Mouse (Mus musculus) embryonic facial prominence, embryonic 12.5 days (tissue): ENCODE results near the gene Slc17a5. TPM values are rescaled to one million over a fixed set of nuclear protein-coding genes. Genes with fewer than 3 reads are reported as not detected.
A peak's percentile ranks its signal among the peaks of the same experiment; 100 is the strongest.

Experiments
- ATAC-seq: fragments of 200-750 bp; cut with Nextera tagmentation; 2 replicates; pipeline ENCODE4 v1.8.0; 2017; ENCODE audit not compliant: insufficient number of reproducible peaks, insufficient read depth, low FRiP score, low TSS enrichment
- H3K27ac ChIP-seq: fragments of 300-500 bp; sonication (generic); 2 replicates; pipeline ENCODE4 v1.5.1; 2016; ENCODE audit warnings: mild to moderate bottlenecking
- H3K27me3 ChIP-seq: fragments of 300-500 bp; sonication (generic); 2 replicates; pipeline ENCODE4 v1.6.1; 2016; ENCODE audit warnings: mild to moderate bottlenecking, moderate library complexity
- H3K36me3 ChIP-seq: fragments of 300-500 bp; sonication (generic); 2 replicates; pipeline ENCODE4 v1.6.1; 2016; ENCODE audit warnings: mild to moderate bottlenecking
- H3K4me1 ChIP-seq: fragments of 300-500 bp; sonication (generic); 2 replicates; pipeline ENCODE4 v1.6.1; 2016
- H3K4me2 ChIP-seq: fragments of 300-500 bp; sonication (generic); replicated peaks from 2 replicates; pipeline ENCODE4 v1.6.1; 2016; ENCODE audit warnings: mild to moderate bottlenecking, moderate library complexity
- H3K4me3 ChIP-seq: fragments of 300-500 bp; sonication (generic); 2 replicates; pipeline ENCODE4 v1.5.1; 2016; ENCODE audit warnings: mild to moderate bottlenecking
- H3K9ac ChIP-seq: fragments of 300-500 bp; sonication (generic); 2 replicates; pipeline ENCODE4 v1.6.1; 2016; ENCODE audit warnings: mild to moderate bottlenecking, moderate library complexity
- H3K9me3 ChIP-seq: fragments of 300-500 bp; sonication (generic); 2 replicates; pipeline ENCODE4 v1.6.1; 2016; ENCODE audit warnings: mild to moderate bottlenecking, moderate library complexity
- whole genome bisulfite sequencing: fragments of 180-500 bp; shearing (Covaris S2); methylation state at CpG from one replicate; pipeline ENCODE4 v1.1.7; 2016; 5-methylcytosine and 5-hydroxymethylcytosine counted together
- polyA plus RNA-seq: library from polyadenylated mRNA; unstranded; fragments of >200 nt; fragmentation: Nextera tagmentation; extraction: Ambion mirVana; gene quantifications from 2 replicates; pipeline ENCODE4 v1.2.1, GENCODE M21; 2016

The Slc17a5 gene
- polyA plus RNA-seq = 14.4 and 17.4 TPM in 2 replicates

DNA sequence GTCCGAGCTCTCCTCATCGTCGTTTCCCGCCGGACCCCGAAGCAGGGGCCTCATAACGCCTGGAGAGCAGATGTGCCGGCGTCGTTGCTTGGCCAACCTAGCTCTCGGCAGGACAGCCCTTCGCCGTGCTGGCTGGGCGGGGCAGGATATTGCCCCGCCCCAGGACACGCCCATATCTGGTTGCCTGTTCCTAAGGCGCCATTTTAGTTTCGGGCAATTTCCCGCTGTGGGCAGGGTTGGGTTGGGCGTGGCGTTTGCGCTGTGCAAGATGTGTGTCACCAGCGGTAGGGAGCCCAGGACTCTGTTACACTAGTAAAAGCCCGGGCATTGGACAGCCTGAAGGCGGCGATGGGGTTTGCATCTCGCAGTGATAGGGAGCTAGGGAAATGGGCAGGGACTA, at the start of gene Slc17a5:
Gene Slc17a5 (minus strand): TSS at position 128 of the 400 bp plus-strand sequence.
- H3K4me2 ChIP-seq = peak within 1 kb of the TSS; percentile 58
- 0 out of 2 replicates have a peak, but pooled peaks cover 6% of the 10 kb centered on the region for H3K36me3 ChIP-seq
- ATAC-seq = peak; percentile 98
- H3K4me3 ChIP-seq = peak within 1 kb of the TSS; percentile 70
- H3K4me1 ChIP-seq = no peaks in the 10 kb centered on the region
- peak within 1 kb of the TSS; percentile 73 for H3K9ac ChIP-seq
- WGBS = 0% methylated on average over 27 of the region's 27 CpGs
- H3K27me3 ChIP-seq = no peaks in the 10 kb centered on the region
- H3K27ac ChIP-seq = peak within 1 kb of the TSS; percentile 77
- H3K9me3 ChIP-seq = no peaks in the 10 kb centered on the region

DNA sequence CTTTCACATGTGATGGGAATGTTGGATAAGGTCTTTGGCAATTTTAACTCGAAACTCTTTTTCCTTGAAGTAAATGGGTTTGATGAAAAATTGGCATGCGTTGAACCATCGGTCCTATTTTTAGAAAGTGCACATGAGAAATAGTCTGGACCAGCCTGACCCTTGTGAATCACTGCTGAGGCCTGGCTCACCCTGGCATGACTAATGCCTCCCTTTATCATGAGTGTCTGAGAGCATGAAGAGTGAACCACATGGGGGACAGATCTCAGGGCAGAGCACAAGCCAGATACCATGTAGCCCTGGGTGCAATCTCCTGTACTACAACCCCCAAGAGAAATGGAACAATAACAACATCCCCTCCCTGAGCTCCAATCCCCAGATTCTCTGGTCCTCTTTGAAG, 46.1 kb upstream of the Slc17a5 start:
- WGBS = 95% methylated on average over 3 of the region's 3 CpGs

DNA sequence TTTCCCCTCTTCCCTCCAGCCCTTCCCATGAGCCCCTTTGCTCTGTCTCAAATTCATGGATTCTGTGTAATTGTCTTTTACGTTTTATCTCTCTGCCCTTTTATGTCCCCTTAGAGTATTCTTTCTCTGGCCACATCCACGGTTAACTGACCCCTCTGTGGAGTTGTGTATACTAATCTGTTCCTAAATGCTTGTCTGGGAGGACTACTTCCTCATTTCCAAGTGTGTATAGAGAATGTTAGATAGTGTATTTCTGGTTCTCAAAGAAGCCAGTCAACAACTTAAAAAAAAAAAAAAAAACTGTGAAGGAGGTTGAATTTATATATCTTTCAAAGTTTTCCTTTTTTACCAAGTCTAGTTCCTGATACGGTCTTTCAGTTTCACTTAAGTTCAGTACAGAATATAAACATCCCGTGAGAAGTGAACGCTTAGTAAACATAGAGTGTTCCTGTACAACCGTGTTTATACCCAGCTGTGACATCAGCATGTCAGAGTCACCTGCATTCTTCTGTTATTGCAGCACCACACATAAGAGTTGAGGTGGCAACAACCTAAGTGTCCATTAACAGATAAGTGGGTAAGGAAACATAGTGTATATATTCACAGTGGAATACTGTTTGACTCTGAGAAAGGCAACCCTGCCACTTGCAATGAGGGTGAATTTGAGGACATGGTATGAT, 44.1 kb upstream of the Slc17a5 start:
- H3K27ac ChIP-seq = no peak overlapping the region
- WGBS = 81% methylated on average over 6 of the region's 6 CpGs
- no peak overlapping the region for H3K4me3 ChIP-seq
- no peak overlapping the region for H3K4me2 ChIP-seq
- H3K36me3 ChIP-seq = no peaks in the 10 kb centered on the region
- no peaks in the 10 kb centered on the region for H3K27me3 ChIP-seq
- no peaks in the 10 kb centered on the region for H3K9me3 ChIP-seq
- H3K9ac ChIP-seq = no peak overlapping the region
- ATAC-seq = no peak
- H3K4me1 ChIP-seq = no peaks in the 10 kb centered on the region

More for the DNA sequence above, 46.1 kb upstream of the Slc17a5 start:
- H3K36me3 ChIP-seq = no peaks in the 10 kb centered on the region
- no peak overlapping the region for H3K4me3 ChIP-seq
- no peaks in the 10 kb centered on the region for H3K9me3 ChIP-seq
- no peaks in the 10 kb centered on the region for H3K27me3 ChIP-seq
- no peak for ATAC-seq
- no peak overlapping the region for H3K9ac ChIP-seq
- H3K4me2 ChIP-seq = no peak overlapping the region
- H3K4me1 ChIP-seq = no peaks in the 10 kb centered on the region
- H3K27ac ChIP-seq = no peak overlapping the region

DNA sequence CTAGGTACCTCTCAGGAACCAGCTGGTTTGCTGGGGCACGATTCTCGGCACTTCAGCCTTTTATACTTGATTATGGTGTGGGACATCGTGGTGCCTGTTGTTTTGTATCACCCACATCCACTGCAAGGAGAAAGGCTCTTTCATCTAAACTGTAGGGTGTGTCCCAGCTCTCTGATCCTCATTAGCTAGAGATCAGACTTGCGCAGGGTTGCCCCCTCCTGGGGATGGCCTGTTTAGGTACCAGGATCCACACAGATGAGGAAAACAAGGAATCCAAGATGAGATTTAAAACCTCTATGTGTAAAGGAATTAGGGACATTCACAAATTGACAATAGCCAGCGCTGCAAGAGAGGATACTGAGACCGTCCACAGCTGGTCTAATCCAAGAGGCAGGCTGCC, 42.1 kb upstream of the Slc17a5 start:
- WGBS = 51% methylated on average over 6 of the region's 6 CpGs
- no peak for ATAC-seq
- H3K9me3 ChIP-seq = no peaks in the 10 kb centered on the region
- no peaks in the 10 kb centered on the region for H3K36me3 ChIP-seq
- H3K27me3 ChIP-seq = no peaks in the 10 kb centered on the region
- H3K9ac ChIP-seq = no peak overlapping the region
- H3K4me1 ChIP-seq = no peaks in the 10 kb centered on the region
- H3K4me3 ChIP-seq = no peak overlapping the region
- no peak overlapping the region for H3K27ac ChIP-seq
- no peak overlapping the region for H3K4me2 ChIP-seq

DNA sequence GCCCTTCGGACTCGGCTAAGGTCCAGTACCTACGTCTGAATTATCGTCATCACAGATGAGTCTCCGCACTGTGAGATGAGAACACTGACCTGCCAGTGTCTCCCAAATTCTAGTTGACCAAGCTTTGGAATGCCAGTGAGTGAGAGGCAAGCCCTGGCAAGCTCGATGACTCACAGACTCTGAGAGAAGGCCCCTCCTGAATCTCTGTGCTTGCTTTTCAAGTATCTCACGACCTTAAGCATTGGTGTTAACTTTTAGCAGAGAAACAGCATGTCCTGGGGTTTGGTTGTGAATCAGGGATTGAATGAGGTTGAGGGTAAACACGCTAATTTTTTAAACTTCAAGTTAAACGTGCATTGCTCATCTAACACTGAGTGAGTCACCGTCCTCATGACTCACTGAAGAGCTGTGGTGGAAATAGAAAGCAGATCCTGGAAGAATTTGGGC, 35.5 kb upstream of the Slc17a5 start:
- Histone ChIP-seq H3K27ac (no peak overlapping the region), H3K4me3 (no peak overlapping the region)
- no peak for ATAC-seq

DNA sequence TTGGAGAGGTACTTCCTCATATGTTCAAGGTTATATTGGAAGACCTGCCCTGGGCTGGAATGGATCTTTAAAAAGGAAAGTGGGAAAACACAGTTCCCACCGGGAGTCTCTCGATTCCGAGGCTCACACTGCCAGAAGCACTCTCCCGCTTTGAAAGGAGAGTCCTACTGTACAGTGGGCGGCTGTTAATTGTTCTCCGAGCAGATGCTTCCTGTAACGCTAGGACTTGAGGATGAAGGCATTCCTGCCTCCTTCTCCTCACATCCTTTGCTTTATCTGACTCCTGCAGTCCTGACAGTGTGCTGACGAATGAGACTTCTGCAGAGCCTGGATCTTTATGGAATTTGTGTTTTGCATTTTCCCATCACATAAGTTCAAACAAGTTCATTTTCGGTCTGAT, 31.4 kb upstream of the Slc17a5 start:
- 75% methylated on average over 9 of the region's 9 CpGs for WGBS
- ATAC-seq = no peak
- Histone ChIP-seq H3K4me2 (no peak overlapping the region), H3K36me3 (no peaks in the 10 kb centered on the region), H3K4me3 (no peak overlapping the region), H3K27me3 (0 out of 2 replicates have a peak, but pooled peaks cover 3% of the 10 kb centered on the region), H3K4me1 (peaks cover 8% of the 10 kb centered on the region; the same call in 1 of the 2 replicates), H3K27ac (no peak overlapping the region), H3K9me3 (no peaks in the 10 kb centered on the region), H3K9ac (no peak overlapping the region)

More for the DNA sequence above, 35.5 kb upstream of the Slc17a5 start:
- 78% methylated on average over 10 of the region's 10 CpGs for WGBS
- Histone ChIP-seq H3K27me3 (no peaks in the 10 kb centered on the region), H3K4me2 (no peak overlapping the region), H3K9ac (no peak overlapping the region), H3K36me3 (no peaks in the 10 kb centered on the region), H3K4me1 (no peaks in the 10 kb centered on the region), H3K9me3 (no peaks in the 10 kb centered on the region)

DNA sequence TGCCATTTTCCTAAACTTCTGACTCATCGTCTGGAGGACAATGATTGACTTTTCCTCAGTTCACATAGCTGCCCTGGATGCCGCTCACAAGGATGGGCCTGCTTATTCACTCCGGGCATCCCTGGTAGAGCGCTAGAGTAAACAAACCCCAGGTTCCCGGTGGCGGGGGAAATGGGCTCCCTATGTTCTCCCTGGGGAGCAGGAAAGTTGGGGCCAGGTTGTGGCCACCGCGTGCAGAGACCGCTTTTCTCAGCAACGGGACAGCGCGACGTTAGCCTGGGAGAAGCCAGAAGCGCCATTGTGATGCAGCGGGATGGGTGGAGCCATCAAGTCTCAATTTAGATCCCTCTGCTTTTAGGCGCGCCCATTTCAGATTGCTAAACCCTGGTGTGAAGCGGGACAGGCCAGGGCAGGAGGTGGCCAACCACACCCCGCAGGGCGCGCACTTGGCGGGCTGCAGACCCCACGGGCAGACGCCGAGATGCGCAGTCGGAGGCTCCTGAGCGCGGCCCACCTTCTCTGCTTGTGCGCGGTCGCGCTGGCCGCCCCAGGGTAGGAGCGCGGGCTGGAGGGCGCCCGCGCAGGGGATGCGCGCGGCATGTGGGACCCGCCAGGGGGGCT, 27.7 kb upstream of the Slc17a5 start, which contains the start of gene Cd109:
Gene Cd109 (plus strand): TSS at position 146 of the 621 bp plus-strand sequence.
- under 1% methylated on average over 43 of the region's 43 CpGs for WGBS
- no peaks in the 10 kb centered on the region for H3K36me3 ChIP-seq
- peak within 1 kb of the TSS; percentile 73 for H3K9ac ChIP-seq
- no peak within 1 kb of the TSS for H3K27ac ChIP-seq
- H3K4me3 ChIP-seq = peak within 1 kb of the TSS; percentile 64
- H3K9me3 ChIP-seq = no peaks in the 10 kb centered on the region
- H3K27me3 ChIP-seq = 0 out of 2 replicates have a peak, but pooled peaks cover 3% of the 10 kb centered on the region
- peak within 1 kb of the TSS; percentile 93 for H3K4me2 ChIP-seq
- ATAC-seq = peak; percentile 81
- peaks cover 8% of the 10 kb centered on the region; the same call in 1 of the 2 replicates for H3K4me1 ChIP-seq

DNA sequence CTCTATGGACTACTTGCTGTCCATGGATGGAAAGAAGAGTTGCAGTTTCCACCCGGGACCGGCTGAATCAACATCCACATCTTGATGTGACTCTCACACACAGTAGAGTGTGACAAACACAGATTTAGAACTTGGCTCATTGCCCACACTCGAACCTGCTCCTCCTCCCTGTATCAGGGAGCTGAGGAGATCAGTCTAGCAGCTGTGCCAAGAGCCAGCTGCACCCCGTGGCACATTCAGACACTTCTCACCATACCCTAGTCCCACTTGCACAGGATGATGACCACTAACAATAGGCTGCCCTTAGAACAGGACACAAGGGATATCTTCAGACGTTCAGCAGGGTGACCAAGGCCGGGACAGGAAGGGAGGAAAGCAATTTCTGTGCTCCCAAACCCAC, 26.4 kb upstream of the Slc17a5 start:
- no peak overlapping the region for H3K27ac ChIP-seq
- H3K36me3 ChIP-seq = no peaks in the 10 kb centered on the region
- ATAC-seq = peak; percentile 65; the same call in 1 of the 2 replicates
- H3K4me3 ChIP-seq = no peak overlapping the region
- 60% methylated on average over 6 of the region's 6 CpGs for WGBS
- H3K4me1 ChIP-seq = peaks cover 8% of the 10 kb centered on the region; the same call in 1 of the 2 replicates
- no peaks in the 10 kb centered on the region for H3K9me3 ChIP-seq
- no peak overlapping the region for H3K4me2 ChIP-seq
- 0 out of 2 replicates have a peak, but pooled peaks cover 3% of the 10 kb centered on the region for H3K27me3 ChIP-seq
- H3K9ac ChIP-seq = no peak overlapping the region

DNA sequence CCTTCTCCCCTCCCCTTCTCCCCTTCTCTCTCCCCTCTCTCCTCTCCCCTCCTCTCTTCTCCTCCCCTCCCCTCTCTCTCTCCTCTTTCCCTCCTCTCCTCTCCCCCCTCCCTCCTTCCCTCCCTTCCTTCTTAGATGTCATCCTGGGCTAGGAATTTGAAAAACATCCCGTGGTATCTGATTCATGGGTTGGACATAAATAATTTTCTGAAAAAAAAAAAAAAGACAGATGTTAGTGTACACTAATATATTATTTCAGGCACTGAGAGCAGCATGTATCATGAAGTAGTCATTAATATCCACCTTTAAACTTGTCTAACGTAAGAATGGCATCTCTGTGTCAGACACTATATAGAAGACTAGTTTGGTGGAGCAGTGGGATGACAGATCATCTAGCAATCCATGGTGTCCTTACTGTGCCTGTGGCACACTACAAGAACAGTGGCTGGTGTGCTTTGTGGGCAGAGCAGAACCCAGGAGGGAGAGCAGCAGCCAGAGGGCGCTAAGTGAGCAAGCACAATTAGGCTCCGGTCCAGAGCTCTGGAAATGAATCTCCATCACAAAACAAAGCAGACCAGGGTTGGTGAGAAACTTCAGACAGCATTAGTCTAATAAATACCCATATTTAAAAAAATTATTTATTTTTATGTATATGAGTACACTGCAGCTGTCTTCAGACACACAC, 13.3 kb upstream of the Slc17a5 start:
- Histone ChIP-seq H3K4me1 (no peaks in the 10 kb centered on the region), H3K4me3 (no peak overlapping the region), H3K27me3 (no peaks in the 10 kb centered on the region), H3K9ac (no peak overlapping the region), H3K36me3 (no peaks in the 10 kb centered on the region), H3K9me3 (no peaks in the 10 kb centered on the region), H3K4me2 (no peak overlapping the region), H3K27ac (no peak overlapping the region)
- WGBS = 66% methylated on average over 4 of the region's 4 CpGs
- no peak for ATAC-seq

DNA sequence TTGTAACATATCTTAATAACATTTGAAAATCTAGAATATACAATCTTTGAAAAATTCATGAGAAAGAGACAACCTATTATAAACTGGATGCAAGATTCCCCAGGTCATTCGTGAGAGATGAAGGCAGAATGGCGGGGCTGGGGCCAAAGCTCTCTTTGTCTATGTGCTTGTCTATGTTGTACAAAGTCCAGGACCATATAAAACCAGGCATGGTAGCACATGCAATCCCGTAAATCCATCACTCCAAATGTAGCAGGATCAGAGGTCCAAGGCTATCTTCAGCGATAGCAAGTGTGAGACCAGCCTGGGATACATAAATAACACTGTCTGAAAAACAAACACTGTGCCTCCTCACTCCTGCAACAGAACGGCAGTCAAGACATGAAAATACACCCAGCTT, 12.1 kb upstream of the Slc17a5 start:
- Histone ChIP-seq H3K4me3 (no peak overlapping the region), H3K27me3 (no peaks in the 10 kb centered on the region), H3K36me3 (no peaks in the 10 kb centered on the region), H3K4me1 (no peaks in the 10 kb centered on the region), H3K27ac (no peak overlapping the region), H3K9ac (no peak overlapping the region), H3K9me3 (no peaks in the 10 kb centered on the region), H3K4me2 (no peak overlapping the region)
- no peak for ATAC-seq
- WGBS = 84% methylated on average over 5 of the region's 5 CpGs

DNA sequence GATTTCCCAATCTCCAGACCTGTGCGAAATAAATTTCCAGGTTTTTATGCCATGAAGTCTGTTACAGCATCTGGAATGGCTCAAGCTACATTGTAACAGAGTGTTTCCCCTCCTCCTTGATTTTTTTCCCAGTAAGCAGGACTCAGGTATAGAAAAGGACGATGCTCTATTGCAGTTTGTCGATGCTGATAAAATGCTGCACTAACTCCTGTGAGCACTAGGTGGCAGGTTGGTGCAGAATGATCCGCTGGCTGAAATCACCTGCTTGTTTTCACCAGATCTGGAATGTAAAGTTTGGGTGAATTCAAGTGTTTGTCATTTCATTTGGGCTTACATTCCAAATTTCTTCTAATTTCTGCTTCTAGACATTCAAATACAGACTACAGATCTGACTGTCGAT, 9.0 kb upstream of the Slc17a5 start:
- H3K9ac ChIP-seq = no peak overlapping the region
- no peak for ATAC-seq
- no peaks in the 10 kb centered on the region for H3K27me3 ChIP-seq
- H3K4me2 ChIP-seq = no peak overlapping the region
- H3K9me3 ChIP-seq = no peaks in the 10 kb centered on the region
- no peaks in the 10 kb centered on the region for H3K36me3 ChIP-seq
- 6% methylated on average over 5 of the region's 5 CpGs for WGBS
- H3K4me1 ChIP-seq = no peaks in the 10 kb centered on the region
- H3K27ac ChIP-seq = no peak overlapping the region
- H3K4me3 ChIP-seq = no peak overlapping the region
